Mouse (Mus musculus): ENCODE results near the gene Adcy7.

The Adcy7 gene

GRCm38 (mm10) chr8:88273051-88273430, 838 bp downstream of the Adcy7 start:
- no peak for DNase-seq (ENCODE audit: low read depth)

- no peak for DNase-seq (ENCODE audit: low read depth)
Observed at GRCm38 (mm10) chr8:88274090-88274489, 1.9 kb downstream of the Adcy7 start.

- no peak for DNase-seq (ENCODE audit: low read depth)
Observed at GRCm38 (mm10) chr8:88279220-88279619, 7.0 kb downstream of the Adcy7 start.

- DNase-seq (ENCODE audit: low read depth) = peak; percentile 61
Observed at GRCm38 (mm10) chr8:88279670-88280069, 7.5 kb downstream of the Adcy7 start.

- DNase-seq (ENCODE audit: low read depth) = no peak
Observed at GRCm38 (mm10) chr8:88280904-88281303, 8.7 kb downstream of the Adcy7 start.

DNA sequence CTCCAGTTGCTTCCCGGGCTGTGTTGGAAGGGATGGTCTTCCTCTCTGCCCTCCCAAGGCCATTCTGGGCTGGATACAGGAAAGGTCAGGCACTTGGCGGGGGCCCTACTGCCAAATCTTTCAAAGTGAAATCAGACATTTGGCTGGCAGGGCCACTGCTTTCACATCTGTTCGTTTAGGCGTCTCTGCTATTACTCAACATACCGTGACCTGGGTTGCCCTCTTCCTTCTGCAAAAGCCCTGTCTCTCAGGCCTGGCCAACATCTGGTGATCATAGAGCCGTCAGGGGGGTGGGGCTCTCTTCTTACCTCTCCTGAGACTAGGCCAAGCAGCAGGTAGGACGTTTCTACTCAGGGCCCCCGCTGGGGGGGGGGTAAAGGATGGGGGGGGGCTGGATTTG, 10.5 kb downstream of the Adcy7 start:
- DNase-seq (ENCODE audit: low read depth) = no peak

DNA sequence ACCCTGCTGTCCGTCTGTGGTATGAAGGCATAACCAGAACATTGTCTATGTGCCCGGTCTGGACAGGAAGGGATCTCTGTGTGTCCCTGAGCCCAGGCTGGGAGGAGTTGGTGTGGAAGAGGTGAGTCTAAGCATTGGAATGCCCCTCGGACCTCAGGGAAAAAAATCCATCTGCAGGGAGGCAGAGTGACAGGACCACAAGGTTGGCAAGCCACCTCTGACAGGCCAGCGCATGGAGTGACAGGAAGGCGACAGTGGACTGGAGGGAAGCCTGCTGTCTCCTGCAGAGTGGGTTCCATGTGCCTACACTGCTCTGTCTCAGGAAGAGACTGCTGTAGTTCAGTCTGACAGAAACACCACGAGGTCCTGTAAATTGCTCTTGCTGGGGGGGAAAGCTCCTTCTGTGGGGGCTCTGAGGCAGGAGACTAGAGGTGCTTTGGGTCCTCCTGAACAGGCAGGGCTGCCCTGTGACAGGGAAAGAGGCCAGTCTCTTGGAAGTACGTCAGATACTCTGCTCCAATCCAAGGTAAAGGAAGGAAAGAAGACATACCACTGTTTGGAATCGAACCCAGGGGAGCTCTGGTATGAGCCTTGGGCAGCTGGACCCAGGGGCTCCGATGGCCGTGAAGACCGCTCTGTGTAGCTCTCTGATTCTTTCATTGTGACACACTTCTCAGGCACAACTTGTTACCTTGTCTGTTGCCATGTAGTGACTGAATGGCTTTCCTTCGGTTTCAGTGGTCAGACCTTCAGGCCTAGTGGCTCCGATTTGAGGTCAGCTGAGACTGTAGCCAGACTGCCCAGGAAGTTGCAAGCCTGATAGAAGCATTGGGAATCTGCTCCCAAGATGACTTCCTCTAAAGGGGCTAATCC, 11.3 kb downstream of the Adcy7 start:
- no peak for DNase-seq (ENCODE audit: low read depth)

DNA sequence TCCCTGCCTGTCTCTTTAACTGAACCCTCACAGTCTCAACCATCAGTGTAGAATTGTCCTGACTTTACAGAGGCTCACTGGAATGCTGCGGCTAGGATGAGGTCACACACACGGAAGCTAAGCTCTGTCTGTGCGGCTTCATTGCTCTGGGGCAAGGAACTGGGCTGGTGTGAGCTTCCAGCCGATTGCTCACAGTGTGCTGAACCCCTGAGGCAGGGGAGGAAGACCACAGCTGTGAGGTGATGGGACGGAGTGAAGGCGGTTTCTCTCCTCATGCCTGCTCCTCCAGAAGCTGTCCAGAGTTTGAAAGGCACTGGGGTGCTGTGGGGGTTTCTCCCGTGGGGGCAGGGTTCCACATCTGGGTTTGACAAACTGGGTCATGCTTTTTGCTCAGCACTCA, 12.5 kb downstream of the Adcy7 start:
- DNase-seq (ENCODE audit: low read depth) = no peak

- DNase-seq (ENCODE audit: low read depth) = peak; percentile 58
Observed at GRCm38 (mm10) chr8:88285469-88286356, 13.5 kb downstream of the Adcy7 start.

- DNase-seq (ENCODE audit: low read depth) = no peak
Observed at GRCm38 (mm10) chr8:88286421-88286960, 14.3 kb downstream of the Adcy7 start.

DNA sequence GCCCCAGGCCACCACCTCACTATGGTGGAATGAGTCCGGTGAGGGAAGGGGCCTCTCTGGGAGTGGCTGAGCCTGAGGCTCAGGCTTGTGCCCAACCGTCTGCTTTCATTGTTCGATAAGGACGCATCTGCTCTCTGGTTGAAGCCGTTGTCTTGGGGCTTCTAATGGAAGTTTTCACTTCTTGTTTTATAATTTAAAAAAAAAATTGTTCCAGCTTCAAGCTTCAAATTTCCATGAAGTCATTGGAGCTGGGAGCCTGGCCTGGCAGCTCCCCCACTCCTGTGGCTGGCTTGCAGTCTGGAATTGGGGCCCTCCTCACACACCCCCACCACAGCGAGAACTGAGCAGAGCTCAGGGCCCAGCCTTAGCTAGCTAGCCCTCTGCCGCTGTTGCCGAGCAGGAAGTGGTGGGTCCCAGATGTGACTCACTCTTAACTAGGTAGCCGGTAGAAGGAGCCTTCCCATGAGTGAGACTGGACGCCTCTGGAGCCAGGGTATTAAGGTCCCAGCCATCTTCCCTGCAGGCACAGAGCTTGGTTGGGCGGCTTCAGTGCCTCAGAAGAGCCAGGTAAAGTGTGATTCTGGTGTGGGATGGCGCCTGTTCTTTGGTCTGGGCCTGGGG, 16.5 kb downstream of the Adcy7 start:
- DNase-seq (ENCODE audit: low read depth) = peak; percentile 84

DNA sequence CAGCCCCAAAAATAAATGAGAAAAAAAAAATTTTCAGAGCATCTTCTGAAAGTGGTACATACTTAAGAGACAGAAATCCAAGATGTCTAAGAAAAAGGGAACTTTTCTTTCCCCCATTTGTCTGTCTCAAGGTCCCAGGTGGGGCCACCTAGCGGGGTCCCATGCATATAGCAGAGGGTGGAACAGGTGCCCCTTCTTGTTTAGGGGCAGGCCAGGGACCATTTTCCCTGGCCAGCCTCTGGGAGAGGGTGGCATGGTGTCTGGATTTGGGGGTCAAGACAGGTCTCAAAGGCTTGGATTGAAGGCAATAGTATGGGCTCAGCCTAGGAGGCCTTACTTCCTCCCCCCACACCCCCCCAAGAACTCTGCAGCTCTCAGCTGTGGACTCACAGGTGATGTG, 17.7 kb downstream of the Adcy7 start:
- peak; percentile 74 for DNase-seq (ENCODE audit: low read depth)

DNA sequence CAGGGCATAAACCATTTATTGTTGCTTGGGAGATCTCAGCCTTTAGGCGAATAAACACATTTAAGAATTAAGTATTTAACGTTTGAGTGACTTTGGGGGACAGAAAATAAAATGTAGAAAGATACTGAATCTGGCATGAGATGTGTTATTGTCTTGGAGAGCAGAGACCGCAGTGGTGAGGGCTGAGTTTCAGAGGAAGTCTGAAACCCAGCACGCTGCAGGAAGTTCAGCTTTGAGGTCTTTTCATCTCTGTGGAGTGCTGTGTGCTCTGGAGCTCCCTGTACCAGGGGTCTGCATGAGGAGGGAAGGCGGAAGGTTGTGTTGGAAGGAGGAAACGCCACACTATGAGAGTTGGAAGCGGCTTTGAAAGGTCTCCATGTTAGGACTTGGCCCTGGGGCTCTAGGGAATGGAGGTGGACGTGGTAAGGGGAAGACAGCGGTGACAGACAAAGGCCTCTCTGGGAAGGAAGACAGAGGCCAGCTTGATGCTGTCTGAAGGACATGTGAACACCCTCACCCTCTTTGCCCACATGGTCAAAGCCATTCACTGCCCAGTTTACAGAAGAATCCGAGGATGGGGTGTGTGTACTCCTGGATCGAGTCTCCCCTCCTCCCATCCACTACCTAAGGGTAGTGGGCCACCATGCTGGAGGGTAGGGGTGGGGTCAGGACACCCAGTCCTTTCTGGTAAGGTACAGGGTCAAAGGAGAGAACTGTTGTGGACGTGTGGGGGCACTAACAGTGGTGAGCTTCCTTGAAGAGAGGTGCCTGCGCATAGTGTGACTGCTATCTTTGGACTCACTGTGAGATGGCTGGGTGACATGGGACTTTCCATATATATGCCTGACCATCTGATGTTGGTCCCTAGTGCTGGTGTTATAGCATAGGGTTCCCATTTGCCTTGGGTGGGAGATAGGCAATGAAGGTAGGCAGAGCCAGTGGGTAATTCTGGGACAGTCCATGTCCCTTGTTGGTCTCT, 18.4 kb downstream of the Adcy7 start:
- DNase-seq (ENCODE audit: low read depth) = peak; percentile 81

DNA sequence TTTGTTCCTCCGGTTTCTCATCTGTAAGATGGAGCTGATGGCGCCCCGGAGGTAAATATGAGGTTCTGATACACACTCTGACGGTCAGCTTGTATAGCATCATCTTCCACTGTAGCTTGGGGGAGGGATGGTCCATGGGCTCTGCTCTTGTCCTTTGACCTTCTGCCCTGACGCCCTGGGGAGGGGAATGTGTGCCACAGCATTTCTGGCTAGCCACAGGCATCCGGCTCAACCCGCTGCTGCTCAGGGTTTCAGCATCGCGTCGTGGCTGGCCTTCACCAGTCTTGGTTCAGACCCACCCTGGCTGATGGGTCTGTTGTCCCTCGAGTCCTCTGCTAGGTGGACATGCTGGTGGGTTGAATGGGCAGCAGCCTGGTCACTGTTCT, 19.1 kb downstream of the Adcy7 start:
- DNase-seq (ENCODE audit: low read depth) = peak; percentile 67

DNA sequence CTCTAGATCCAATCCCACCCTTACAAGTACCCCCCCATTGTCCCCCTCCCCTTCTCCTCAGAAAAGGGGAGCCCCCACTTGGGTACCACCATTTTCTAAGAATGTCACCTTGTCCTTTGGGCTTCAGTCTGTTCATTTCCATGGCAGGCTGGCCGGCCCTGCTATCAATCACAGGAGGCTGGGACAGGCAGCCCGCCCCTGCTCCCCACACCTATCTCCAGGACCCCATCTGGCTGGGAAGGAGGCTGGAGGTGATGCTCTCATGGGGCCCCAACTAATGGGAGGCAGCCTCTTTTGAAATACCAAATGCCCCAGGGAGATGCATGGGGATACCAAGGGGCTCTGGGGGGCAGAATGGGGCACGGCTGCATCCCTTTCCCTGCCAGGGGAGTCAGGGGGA, 20.7 kb downstream of the Adcy7 start:
- DNase-seq (ENCODE audit: low read depth) = no peak

- peak; percentile 72 for DNase-seq (ENCODE audit: low read depth)
Observed at GRCm38 (mm10) chr8:88293590-88294356, 21.6 kb downstream of the Adcy7 start.

GRCm38 (mm10) chr8:88294977-88295376, 22.8 kb downstream of the Adcy7 start:
- peak; percentile 23 for DNase-seq (ENCODE audit: low read depth)

GRCm38 (mm10) chr8:88297976-88298732, 26.0 kb downstream of the Adcy7 start:
- DNase-seq (ENCODE audit: low read depth) = peak; percentile 73

- no peak for DNase-seq (ENCODE audit: low read depth)
Observed at GRCm38 (mm10) chr8:88298733-88299103, 26.5 kb downstream of the Adcy7 start.
